Mouse (Mus musculus) kidney, adult 2 months (tissue): ENCODE data around the gene Lasp1.

Experiments used
- CTCF ChIP-seq: fragments of 200-500 bp; conservative IDR thresholded peaks from 2 replicates; pipeline ENCODE4 v1.5.1; 2011; ENCODE audit warnings: low read depth, mild to moderate bottlenecking, control low read depth, low read length, moderate library complexity, mixed read lengths; ENCODE audit not compliant: insufficient read depth, insufficient read length
- POLR2A ChIP-seq: fragments of 200-500 bp; IDR thresholded peaks from one replicate; pipeline ENCODE4 v1.6.1; 2011; ENCODE audit warnings: low read depth, low read length, control low read depth

DNA sequence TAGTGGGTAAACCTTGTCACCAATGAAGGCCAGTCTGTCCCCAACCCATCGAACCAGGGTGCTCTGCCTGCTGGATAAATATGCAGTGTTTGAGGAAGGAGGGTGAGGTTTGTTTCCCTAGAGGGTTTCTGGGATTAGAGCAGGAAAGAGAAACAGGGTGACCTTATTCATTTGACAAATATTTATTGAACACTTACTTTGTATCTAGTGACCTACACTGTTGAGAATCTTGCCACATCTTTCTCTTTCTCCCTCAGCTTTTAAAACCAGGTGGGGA is 3.3 kb downstream of the Lasp1 start:
- TF ChIP-seq CTCF (no peak), POLR2A (no peak)
